Mouse (Mus musculus) gastrocnemius, postnatal 4 days (tissue): ENCODE results near the gene Adprhl2. TPM values are rescaled to one million over a fixed set of nuclear protein-coding genes. Genes with fewer than 3 reads are reported as not detected.

Experiments
- DNase-seq, 2 experiments: peaks; one replicate each; pipeline ENCODE4 v3.0.0; 2021 to 2022; ENCODE audit warnings: low spot score in 2 of 2, mixed read lengths in 2 of 2
- total RNA-seq, 2 experiments: library from RNA; stranded (reverse); gene quantifications; 2 replicates each; pipeline ENCODE4 v1.2.3; 2021

Adprhl2 gene
- total RNA-seq, 2 experiments from 2014 or later, result 20.8 to 21.2 TPM

GRCm38 (mm10) chr4:126309211-126309921 is 12.1 kb downstream of the Adprhl2 start:
- DNase-seq, result no peak

GRCm38 (mm10) chr4:126306827-126307226 is 14.7 kb downstream of the Adprhl2 start:
- no peak for DNase-seq

- no peak for DNase-seq
Observed at GRCm38 (mm10) chr4:126306058-126306457, 15.4 kb downstream of the Adprhl2 start.

GRCm38 (mm10) chr4:126305428-126305827 is 16.1 kb downstream of the Adprhl2 start:
- DNase-seq, result no peak

- DNase-seq, result no peak
Observed at GRCm38 (mm10) chr4:126303877-126304276, 17.6 kb downstream of the Adprhl2 start.

GRCm38 (mm10) chr4:126301584-126302309 is 19.8 kb downstream of the Adprhl2 start:
- DNase-seq, result no peak

GRCm38 (mm10) chr4:126300916-126301583 is 20.5 kb downstream of the Adprhl2 start:
- DNase-seq, result peak in 1 of 2 experiments; percentile 26

- peak; percentile 66 to 83 for DNase-seq
Observed at GRCm38 (mm10) chr4:126296617-126297101, 24.8 kb downstream of the Adprhl2 start.

- no peak for DNase-seq
Observed at GRCm38 (mm10) chr4:126295937-126296336, 25.6 kb downstream of the Adprhl2 start.

GRCm38 (mm10) chr4:126295152-126295551 is 26.4 kb downstream of the Adprhl2 start:
- no peak for DNase-seq

- no peak for DNase-seq
Observed at GRCm38 (mm10) chr4:126291196-126291595, 30.3 kb downstream of the Adprhl2 start.

- DNase-seq, result no peak
Observed at GRCm38 (mm10) chr4:126290314-126290713, 31.2 kb downstream of the Adprhl2 start.

GRCm38 (mm10) chr4:126288085-126288666 is 33.3 kb downstream of the Adprhl2 start:
- DNase-seq, result no peak

- DNase-seq, result no peak
Observed at GRCm38 (mm10) chr4:126287302-126287995, 34.1 kb downstream of the Adprhl2 start.

GRCm38 (mm10) chr4:126286492-126286891 is 35.0 kb downstream of the Adprhl2 start, which contains the start of gene Col8a2:
Gene Col8a2, plus strand, starts transcription at chr4:126286793.
- DNase-seq, result peak in 1 of 2 experiments; percentile 43

- no peak for DNase-seq
Observed at GRCm38 (mm10) chr4:126283582-126283981, 37.9 kb downstream of the Adprhl2 start.

- no peak for DNase-seq
Observed at GRCm38 (mm10) chr4:126281706-126282105, 39.8 kb downstream of the Adprhl2 start.

GRCm38 (mm10) chr4:126278961-126279360 is 42.5 kb downstream of the Adprhl2 start:
- no peak for DNase-seq

GRCm38 (mm10) chr4:126278565-126278915 is 43.0 kb downstream of the Adprhl2 start:
- no peak for DNase-seq

- peak in 1 of 2 experiments; percentile 65 for DNase-seq
Observed at GRCm38 (mm10) chr4:126277906-126278564, 43.5 kb downstream of the Adprhl2 start.
